Mouse (Mus musculus) E14TG2a.4 (cell line): ENCODE measurements around the gene Fmo1.

Experiments
- H3K27me3 ChIP-seq: 2 replicates; pipeline ENCODE4 v1.6.1; 2014; ENCODE audit warnings: low read length, control low read depth; ENCODE audit not compliant: insufficient read depth
- H3K36me3 ChIP-seq: 2 replicates; pipeline ENCODE4 v1.6.1; 2014; ENCODE audit warnings: low read length, control low read depth; ENCODE audit not compliant: insufficient read depth
- H3K4me1 ChIP-seq: replicated peaks from 2 replicates; pipeline ENCODE4 v1.6.1; 2014; ENCODE audit warnings: low read depth, low read length, control low read depth
- H3K4me3 ChIP-seq: replicated peaks from 2 replicates; pipeline ENCODE4 v1.5.1; 2014; ENCODE audit warnings: mild to moderate bottlenecking, low read length
- H3K9me3 ChIP-seq: 2 replicates; pipeline ENCODE4 v1.6.1; 2014; ENCODE audit warnings: low read length, control low read depth
- CTCF ChIP-seq: conservative IDR thresholded peaks from 2 replicates; pipeline ENCODE4 v1.5.1; 2014; ENCODE audit warnings: low read length
- NANOG ChIP-seq: IDR thresholded peaks from 2 replicates; pipeline ENCODE4 v1.6.1; 2014; ENCODE audit warnings: borderline replicate concordance, low read length, mixed read lengths
- POU5F1 ChIP-seq: IDR thresholded peaks from 2 replicates; pipeline ENCODE4 v1.6.1; 2014; ENCODE audit warnings: low read length, borderline replicate concordance

Fmo1 gene

DNA sequence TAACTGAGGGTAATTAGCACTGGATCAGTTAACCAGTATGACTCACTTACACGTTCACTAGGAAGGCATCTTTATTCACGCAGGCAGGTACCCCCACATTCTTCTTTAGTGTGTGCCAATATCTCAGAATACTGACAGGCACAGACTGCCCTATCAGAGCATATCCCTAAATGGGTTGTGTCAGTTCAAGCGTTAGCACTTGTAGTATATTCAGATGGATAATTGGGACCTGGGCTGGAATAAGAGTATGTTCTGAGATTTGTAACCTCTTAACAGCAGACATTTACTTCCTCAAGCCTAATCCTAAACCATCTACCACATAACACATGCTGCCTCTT is 948 bp downstream of the Fmo1 start:
- Histone ChIP-seq H3K4me3 (no peak overlapping the region), H3K4me1 (no peaks in the 10 kb centered on the region), H3K9me3 (no peaks in the 10 kb centered on the region; the same call in 1 of the 2 replicates), H3K36me3 (no peaks in the 10 kb centered on the region), H3K27me3 (no peaks in the 10 kb centered on the region)
- no peak for TF ChIP-seq POU5F1

DNA sequence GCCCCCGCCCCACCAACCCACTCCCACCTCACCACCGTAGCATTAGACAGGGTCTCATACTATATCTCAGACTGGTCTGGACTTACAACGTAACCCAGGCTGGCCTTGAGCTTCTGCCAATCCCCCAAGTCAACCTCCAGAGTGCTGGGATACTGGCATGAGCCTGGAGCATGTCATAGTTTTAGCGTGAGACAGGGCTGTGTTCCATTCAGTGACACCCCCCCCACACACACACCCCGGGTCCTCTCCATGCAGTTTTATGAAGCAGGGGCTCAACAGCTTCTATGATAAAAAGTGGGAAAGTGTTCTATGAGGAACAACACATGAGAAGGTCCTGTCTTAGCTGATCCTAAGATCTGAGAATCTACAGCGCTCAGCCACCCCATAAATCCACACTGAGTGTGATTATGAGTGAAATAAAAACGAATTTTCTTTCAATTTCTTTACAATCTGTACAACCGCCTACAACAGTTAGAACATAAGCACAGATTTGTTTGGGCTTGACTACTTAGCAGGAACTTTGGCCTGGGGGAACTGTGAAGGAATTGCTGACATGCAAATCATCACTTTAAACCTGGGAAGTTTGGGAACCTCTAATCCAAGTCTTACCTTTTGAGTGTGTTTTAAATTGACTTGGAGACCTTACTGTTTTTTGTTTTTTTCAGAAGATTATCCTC is 1.5 kb downstream of the Fmo1 start:
- Histone ChIP-seq H3K27me3 (no peaks in the 10 kb centered on the region), H3K36me3 (no peaks in the 10 kb centered on the region), H3K9me3 (no peaks in the 10 kb centered on the region; the same call in 1 of the 2 replicates), H3K4me3 (no peak overlapping the region), H3K4me1 (no peaks in the 10 kb centered on the region)
- TF ChIP-seq NANOG, result no peak
- TF ChIP-seq POU5F1, result no peak
- TF ChIP-seq CTCF, result no peak

GRCm38 (mm10) chr1:162864279-162864678 is 2.1 kb downstream of the Fmo1 start:
- TF ChIP-seq POU5F1, result no peak
- no peak for TF ChIP-seq CTCF
- TF ChIP-seq NANOG, result no peak
- H3K27me3 ChIP-seq, result no peaks in the 10 kb centered on the region; the same call in 1 of the 2 replicates
- no peak overlapping the region for H3K4me3 ChIP-seq

GRCm38 (mm10) chr1:162863579-162863978 is 2.8 kb downstream of the Fmo1 start:
- Histone ChIP-seq H3K9me3 (no peaks in the 10 kb centered on the region; the same call in 1 of the 2 replicates), H3K36me3 (no peaks in the 10 kb centered on the region), H3K4me3 (no peak overlapping the region), H3K27me3 (no peaks in the 10 kb centered on the region; the same call in 1 of the 2 replicates), H3K4me1 (peaks cover 9% of the 10 kb centered on the region)
- TF ChIP-seq NANOG (no peak), POU5F1 (no peak), CTCF (no peak)

More at GRCm38 (mm10) chr1:162864279-162864678, 2.1 kb downstream of the Fmo1 start:
- peaks cover 4% of the 10 kb centered on the region for H3K4me1 ChIP-seq
- H3K9me3 ChIP-seq, result no peaks in the 10 kb centered on the region; the same call in 1 of the 2 replicates
- H3K36me3 ChIP-seq, result no peaks in the 10 kb centered on the region

GRCm38 (mm10) chr1:162862328-162862727 is 4.1 kb downstream of the Fmo1 start:
- no peaks in the 10 kb centered on the region for H3K9me3 ChIP-seq
- H3K27me3 ChIP-seq, result peaks cover 3% of the 10 kb centered on the region; the same call in 1 of the 2 replicates
- TF ChIP-seq CTCF, result no peak
- TF ChIP-seq NANOG, result no peak
- no peak for TF ChIP-seq POU5F1
- H3K36me3 ChIP-seq, result no peaks in the 10 kb centered on the region
- no peak overlapping the region for H3K4me3 ChIP-seq
- peaks cover 9% of the 10 kb centered on the region for H3K4me1 ChIP-seq

DNA sequence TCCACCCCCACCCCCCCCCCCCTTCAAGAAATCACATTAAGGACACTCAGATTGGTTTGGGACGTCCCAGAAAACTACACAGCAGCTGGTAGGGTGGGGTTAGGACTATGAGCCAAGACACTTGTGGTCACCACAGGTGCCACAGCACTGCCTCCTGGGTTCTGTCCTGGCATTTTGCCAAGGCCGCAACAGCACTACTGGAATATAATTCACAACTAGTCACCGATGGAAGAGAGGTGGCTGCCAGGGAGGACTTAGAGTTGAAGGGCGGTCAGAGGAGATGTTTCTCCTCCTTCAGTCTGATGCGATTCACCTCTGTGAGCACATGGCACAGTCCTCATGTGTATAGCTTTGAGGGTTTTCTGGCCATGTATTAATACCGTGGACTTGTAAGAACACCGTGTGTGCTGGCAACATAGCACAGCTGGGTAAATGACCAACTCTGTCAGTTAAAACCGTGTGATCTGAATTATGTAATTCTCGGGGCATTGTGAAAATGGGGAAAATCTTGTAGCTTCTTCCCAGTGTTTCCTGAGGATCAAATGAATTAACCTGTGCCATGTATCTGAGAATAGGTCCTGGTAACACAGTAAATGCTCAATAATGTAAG is 6.3 kb downstream of the Fmo1 start:
- Histone ChIP-seq H3K36me3 (no peaks in the 10 kb centered on the region), H3K4me1 (peaks cover 9% of the 10 kb centered on the region), H3K27me3 (peaks cover 11% of the 10 kb centered on the region; the same call in 1 of the 2 replicates), H3K9me3 (no peaks in the 10 kb centered on the region), H3K4me3 (no peak overlapping the region)
- TF ChIP-seq POU5F1, result no peak
- TF ChIP-seq NANOG, result no peak
- TF ChIP-seq CTCF, result no peak

GRCm38 (mm10) chr1:162859545-162859976 is 6.8 kb downstream of the Fmo1 start:
- no peak overlapping the region for H3K4me3 ChIP-seq
- TF ChIP-seq POU5F1 (no peak), NANOG (no peak), CTCF (no peak)
- peaks cover 11% of the 10 kb centered on the region; the same call in 1 of the 2 replicates for H3K27me3 ChIP-seq
- no peaks in the 10 kb centered on the region for H3K36me3 ChIP-seq
- no peaks in the 10 kb centered on the region for H3K9me3 ChIP-seq
- H3K4me1 ChIP-seq, result peaks cover 9% of the 10 kb centered on the region

DNA sequence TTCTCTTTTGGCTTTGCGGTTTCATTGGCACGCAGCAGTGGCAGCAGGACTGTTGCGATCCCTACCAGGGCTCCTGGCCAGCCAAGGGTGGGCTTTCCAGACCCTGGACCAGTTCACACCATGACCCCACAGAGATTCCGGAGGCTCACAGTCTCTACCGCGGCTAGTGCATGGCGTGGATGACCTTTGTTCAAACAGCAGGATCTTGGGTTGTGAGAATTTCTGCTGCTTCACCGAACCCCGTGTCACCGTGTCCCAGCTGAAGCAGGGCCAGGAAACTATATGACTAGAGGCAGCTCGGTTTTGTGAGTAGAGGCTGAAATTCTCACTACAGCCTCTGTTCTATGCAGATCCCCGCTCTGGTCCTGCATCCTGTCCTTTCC is 7.7 kb downstream of the Fmo1 start:
- H3K4me3 ChIP-seq, result no peak overlapping the region
- 0 out of 2 replicates have a peak, but pooled peaks cover 3% of the 10 kb centered on the region for H3K9me3 ChIP-seq
- peaks cover 11% of the 10 kb centered on the region; the same call in 1 of the 2 replicates for H3K27me3 ChIP-seq
- no peak for TF ChIP-seq CTCF
- no peaks in the 10 kb centered on the region for H3K36me3 ChIP-seq
- peaks cover 9% of the 10 kb centered on the region for H3K4me1 ChIP-seq
